ENCODE assay signal across 16 mouse cellular contexts in the genomic region with DNA sequence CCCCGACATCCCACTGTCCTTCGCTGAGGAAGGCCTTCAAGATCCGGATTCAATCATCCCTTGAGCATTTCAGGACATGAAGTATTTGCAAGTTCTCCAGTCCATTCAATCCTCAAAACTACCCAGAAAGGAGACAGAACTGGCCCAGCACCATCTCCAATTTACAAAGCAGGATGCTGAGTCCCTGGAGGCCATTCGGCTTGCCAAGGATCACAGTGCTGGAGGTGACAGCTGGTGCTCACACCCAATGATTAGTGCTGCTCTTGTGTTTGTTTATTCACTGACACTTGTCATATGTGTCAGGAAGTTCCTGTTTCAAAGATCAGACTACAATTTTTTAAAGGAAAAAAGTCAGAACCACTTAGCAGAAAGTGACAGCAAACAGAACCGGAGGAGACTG. TPM values are rescaled to one million over a fixed set of nuclear protein-coding genes. Genes with fewer than 3 reads are reported as not detected.
A peak's percentile ranks its signal among the peaks of the same experiment; 100 is the strongest.
DNase-seq lines count a peak whose midpoint lies in the region; ATAC-seq lines count a peak whose summit lies in the region.
"Had no signal": no experiment of that assay in that cellular context is flagged by ENCODE, and none has a peak within 500 bp of the region (broad histone marks: within the 10 kb centered on the region; RNA-seq: fewer than 3 reads in every experiment).

No protein-coding gene starts in this region.

- no peak overlapping the region for H3K9ac ChIP-seq in hindbrain, embryonic 13.5 days
- no peak overlapping the region for H3K9ac ChIP-seq in hindbrain, embryonic 16.5 days (ENCODE audit: low read depth, low read length)
- no peak overlapping the region for H3K9ac ChIP-seq in neural tube, embryonic 13.5 days
- H3K9ac ChIP-seq: hindbrain, embryonic 15.5 days; liver, embryonic 14.5 days had no signal

- peak overlapping the region; percentile 31; the same call in 1 of the 2 replicates for H3K27ac ChIP-seq in hindbrain, embryonic 13.5 days
- H3K27ac ChIP-seq in hindbrain, embryonic 16.5 days (ENCODE audit: low read depth, low read length) = no peak overlapping the region
- peak overlapping the region; percentile 56 for H3K27ac ChIP-seq in neural tube, embryonic 13.5 days (replicated peaks)
- no peak overlapping the region for H3K27ac ChIP-seq in limb, embryonic 10.5 days
- H3K27ac ChIP-seq: hindbrain, embryonic 15.5 days; layer of hippocampus, adult 2 months; liver, embryonic 14.5 days; macrophage had no signal

- H3K36me3 ChIP-seq in hindbrain, embryonic 13.5 days = peaks cover 8% of the 10 kb centered on the region
- H3K36me3 ChIP-seq in hindbrain, embryonic 16.5 days (ENCODE audit: control insufficient read depth, insufficient read depth, low read length) = no peaks in the 10 kb centered on the region
- no peaks in the 10 kb centered on the region for H3K36me3 ChIP-seq in neural tube, embryonic 13.5 days
- H3K36me3 ChIP-seq in limb, embryonic 10.5 days = no peaks in the 10 kb centered on the region
- H3K36me3 ChIP-seq: hindbrain, embryonic 15.5 days had no signal

- no peak overlapping the region for H3K4me2 ChIP-seq in hindbrain, embryonic 13.5 days
- no peak overlapping the region for H3K4me2 ChIP-seq in hindbrain, embryonic 16.5 days (ENCODE audit: low read length)
- H3K4me2 ChIP-seq in neural tube, embryonic 13.5 days = no peak overlapping the region
- H3K4me2 ChIP-seq: hindbrain, embryonic 15.5 days had no signal

- no peak for ATAC-seq in hindbrain, embryonic 13.5 days (ENCODE audit: low FRiP score)
- no peak for ATAC-seq in hindbrain, embryonic 16.5 days
- ATAC-seq in neural tube, embryonic 13.5 days (ENCODE audit: low read depth) = no peak
- no peak for ATAC-seq in frontal cortex, adult (ENCODE audit: low TSS enrichment)

- peaks cover 29% of the 10 kb centered on the region for H3K4me1 ChIP-seq in hindbrain, embryonic 13.5 days (replicated peaks)
- no peaks in the 10 kb centered on the region for H3K4me1 ChIP-seq in hindbrain, embryonic 16.5 days (ENCODE audit: control insufficient read depth, insufficient read depth, low read depth, low read length)
- peaks cover 33% of the 10 kb centered on the region for H3K4me1 ChIP-seq in neural tube, embryonic 13.5 days (replicated peaks)
- H3K4me1 ChIP-seq in limb, embryonic 10.5 days = no peaks in the 10 kb centered on the region

- no peaks in the 10 kb centered on the region for H3K27me3 ChIP-seq in hindbrain, embryonic 13.5 days
- H3K27me3 ChIP-seq in hindbrain, embryonic 16.5 days (replicated peaks; ENCODE audit: control insufficient read depth, insufficient read depth, low read length) = no peaks in the 10 kb centered on the region
- no peaks in the 10 kb centered on the region for H3K27me3 ChIP-seq in neural tube, embryonic 13.5 days
- H3K27me3 ChIP-seq in limb, embryonic 10.5 days (ENCODE audit: low read depth, poor library complexity, severe bottlenecking) = no peaks in the 10 kb centered on the region
- H3K27me3 ChIP-seq: hindbrain, embryonic 15.5 days had no signal

- no peaks in the 10 kb centered on the region for H3K9me3 ChIP-seq in hindbrain, embryonic 13.5 days
- no peaks in the 10 kb centered on the region; the same call in 1 of the 2 replicates for H3K9me3 ChIP-seq in hindbrain, embryonic 16.5 days (ENCODE audit: control insufficient read depth, low read length)
- H3K9me3 ChIP-seq in neural tube, embryonic 13.5 days = no peaks in the 10 kb centered on the region; the same call in 1 of the 2 replicates
- H3K9me3 ChIP-seq in limb, embryonic 10.5 days (replicated peaks) = peaks cover 4% of the 10 kb centered on the region; the same call in 1 of the 2 replicates

- 80% methylated on average over 5 of the region's 5 CpGs for WGBS in hindbrain, embryonic 13.5 days
- 74% methylated on average over 5 of the region's 5 CpGs for WGBS in hindbrain, embryonic 16.5 days
- 83% methylated on average over 5 of the region's 5 CpGs for WGBS in neural tube, embryonic 13.5 days
- WGBS in limb, embryonic 10.5 days = 89% methylated on average over 5 of the region's 5 CpGs

- no peak overlapping the region for H3K4me3 ChIP-seq in hindbrain, embryonic 13.5 days
- H3K4me3 ChIP-seq in hindbrain, embryonic 16.5 days (ENCODE audit: low read length) = no peak overlapping the region
- no peak overlapping the region for H3K4me3 ChIP-seq in neural tube, embryonic 13.5 days
- no peak overlapping the region for H3K4me3 ChIP-seq in limb, embryonic 10.5 days
- H3K4me3 ChIP-seq: hindbrain, embryonic 15.5 days; layer of hippocampus, adult 2 months; myocyte had no signal

- no peak for DNase-seq in neural tube, embryonic 10.5 days (ENCODE audit: extremely low spot score, low spot score)
- DNase-seq in heart, postnatal 4 days = peak; percentile 65
- DNase-seq in limb, embryonic 10.5 days (ENCODE audit: low spot score) = no peak
- DNase-seq: cerebellum, postnatal 25 days; right cerebral cortex, postnatal 4 days; thymus, postnatal 4 days had no signal

RNA-seq across cellular contexts. Expression of a gene that starts 14.3 kb away (rescaled TPM):
- polyA plus RNA-seq in hindbrain, embryonic 13.5 days (2015; fragmentation: Nextera tagmentation; extraction: Ambion mirVana) = 8.6 and 8.7 TPM in 2 replicates
- 3.2 and 4.2 TPM in 2 replicates for polyA plus RNA-seq in hindbrain, embryonic 16.5 days (2015; fragmentation: Nextera tagmentation; extraction: Ambion mirVana)
- polyA plus RNA-seq in neural tube, embryonic 13.5 days (2015; fragmentation: Nextera tagmentation; extraction: Ambion mirVana) = 9.8 and 14.7 TPM in 2 replicates
- total RNA-seq in heart, postnatal 4 days (2021) = 1 to 10 TPM; 2.3 to 3.9 TPM
- polyA plus RNA-seq in limb, embryonic 10.5 days (2016; fragmentation: Nextera tagmentation; extraction: Ambion mirVana) = 2.1 and 9.2 TPM in 2 replicates
- total RNA-seq: CH12.LX had no signal
- polyA plus RNA-seq: macrophage had no signal

Comparison
In these comparisons a context has a peak if more than half of its experiments do, and no peak if none do; other contexts are left out.
1. H3K27ac ChIP-seq: peak in hindbrain, embryonic 13.5 days (single experiment) and neural tube, embryonic 13.5 days (single experiment); none in hindbrain, embryonic 16.5 days (single experiment) and limb, embryonic 10.5 days (single experiment).